Mouse (Mus musculus) heart, postnatal 0 days (tissue): ENCODE measurements around the gene Nme2.
A peak's percentile ranks its signal among the peaks of the same experiment; 100 is the strongest.

Source experiments
- CTCF ChIP-seq: IDR thresholded peaks from 2 replicates; pipeline ENCODE4 v1.5.1; 2016; ENCODE audit warnings: antibody characterized with exemption, control low read depth, low read depth
- EP300 ChIP-seq: IDR thresholded peaks from 2 replicates; pipeline ENCODE4 v1.6.1; 2016; ENCODE audit warnings: antibody characterized with exemption, low read depth

GRCm38 (mm10) chr11:93968005-93968847, 12.2 kb upstream of the Nme2 start, which contains the start of the genes Gm20390 and Nme1:
- peak; percentile 94 for TF ChIP-seq CTCF
- TF ChIP-seq EP300: peak; percentile 98
